Mouse (Mus musculus) forebrain, embryonic 11.5 days (tissue): ENCODE results near the gene Pxdc1. TPM values are rescaled to one million over a fixed set of nuclear protein-coding genes. Genes with fewer than 3 reads are reported as not detected.
A peak's percentile ranks its signal among the peaks of the same experiment; 100 is the strongest.

Experiments
- ATAC-seq: fragments of 200-750 bp; cut with Nextera tagmentation; replicated peaks from 2 replicates; pipeline ENCODE4 v1.8.0; 2017; ENCODE audit warnings: moderate TSS enrichment; ENCODE audit not compliant: low FRiP score
- DNase-seq: peaks from one replicate; pipeline ENCODE4 v3.0.0-alpha.2; 2017; ENCODE audit warnings: low spot score
- H3K27ac ChIP-seq: fragments of 300-500 bp; sonication (generic); 2 replicates; pipeline ENCODE4 v1.5.1; 2014; ENCODE audit warnings: low read depth, low read length
- H3K27me3 ChIP-seq: fragments of 300-500 bp; sonication (generic); 2 replicates; pipeline ENCODE4 v1.6.1; 2014; ENCODE audit warnings: mild to moderate bottlenecking, low read length, mixed read lengths; ENCODE audit not compliant: control insufficient read depth, insufficient read depth
- H3K36me3 ChIP-seq: fragments of 300-500 bp; sonication (generic); 2 replicates; pipeline ENCODE4 v1.6.1; 2014; ENCODE audit warnings: mild to moderate bottlenecking, low read length, moderate library complexity, mixed read lengths; ENCODE audit not compliant: control insufficient read depth, insufficient read depth
- H3K4me1 ChIP-seq: fragments of 300-500 bp; sonication (generic); replicated peaks from 2 replicates; pipeline ENCODE4 v1.6.1; 2014; ENCODE audit warnings: low read length, mixed read lengths; ENCODE audit not compliant: control insufficient read depth, insufficient read depth
- H3K4me2 ChIP-seq: fragments of 300-500 bp; sonication (generic); 2 replicates; pipeline ENCODE4 v1.6.1; 2014; ENCODE audit warnings: low read depth, mild to moderate bottlenecking, low read length, moderate library complexity, mixed read lengths; ENCODE audit not compliant: severe bottlenecking
- H3K4me3 ChIP-seq: fragments of 300-500 bp; sonication (generic); 2 replicates; pipeline ENCODE4 v1.5.1; 2014; ENCODE audit warnings: low read depth, low read length
- H3K9ac ChIP-seq: fragments of 300-500 bp; sonication (generic); 2 replicates; pipeline ENCODE4 v1.6.1; 2014; ENCODE audit warnings: low read length
- H3K9me3 ChIP-seq: fragments of 300-500 bp; sonication (generic); 2 replicates; pipeline ENCODE4 v1.6.1; 2016; ENCODE audit warnings: low read length, mixed read lengths; ENCODE audit not compliant: control insufficient read depth
- WGBS: fragments of 180-500 bp; shearing (Covaris S2); extraction: QIAGEN DNeasy Blood & Tissue Kit; methylation state at CpG from one replicate; pipeline ENCODE4 v1.1.7; 2014; 5-methylcytosine and 5-hydroxymethylcytosine counted together
- polyA plus RNA-seq: library from polyadenylated mRNA; unstranded; fragments of >200 nt; fragmentation: Nextera tagmentation; extraction: Ambion mirVana; gene quantifications from 2 replicates; pipeline ENCODE4 v1.2.1, GENCODE M21; 2014

Pxdc1 gene
- polyA plus RNA-seq, 1 experiment from 2014 or later = 4.6 TPM

DNA sequence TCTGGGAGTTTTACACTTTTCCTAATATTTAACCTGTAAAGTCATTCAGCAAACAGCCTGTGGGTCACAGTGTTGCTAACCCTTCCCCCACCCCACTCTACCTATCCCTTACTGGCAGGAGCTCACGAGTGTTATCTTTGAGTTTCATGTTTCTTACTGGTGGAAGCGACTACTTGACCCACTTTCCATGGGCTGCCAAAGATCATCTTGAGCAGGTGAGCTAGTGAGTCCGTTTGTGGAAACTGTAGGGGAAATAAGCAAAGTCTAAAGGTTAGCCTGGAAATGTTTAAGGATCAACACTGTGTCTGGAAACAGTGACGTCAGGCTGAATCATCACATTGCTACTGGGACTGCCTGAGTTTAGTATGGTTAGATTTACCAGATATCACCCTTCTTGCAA, 6.2 kb upstream of the Pxdc1 start:
- Histone ChIP-seq H3K36me3 (no peaks in the 10 kb centered on the region), H3K4me2 (no peak overlapping the region), H3K27ac (no peak overlapping the region), H3K9ac (no peak overlapping the region), H3K4me3 (no peak overlapping the region), H3K9me3 (no peaks in the 10 kb centered on the region), H3K27me3 (no peaks in the 10 kb centered on the region), H3K4me1 (no peaks in the 10 kb centered on the region)
- WGBS = 79% methylated on average over 4 of the region's 4 CpGs
- ATAC-seq (no peak), DNase-seq (peak; percentile 1)

DNA sequence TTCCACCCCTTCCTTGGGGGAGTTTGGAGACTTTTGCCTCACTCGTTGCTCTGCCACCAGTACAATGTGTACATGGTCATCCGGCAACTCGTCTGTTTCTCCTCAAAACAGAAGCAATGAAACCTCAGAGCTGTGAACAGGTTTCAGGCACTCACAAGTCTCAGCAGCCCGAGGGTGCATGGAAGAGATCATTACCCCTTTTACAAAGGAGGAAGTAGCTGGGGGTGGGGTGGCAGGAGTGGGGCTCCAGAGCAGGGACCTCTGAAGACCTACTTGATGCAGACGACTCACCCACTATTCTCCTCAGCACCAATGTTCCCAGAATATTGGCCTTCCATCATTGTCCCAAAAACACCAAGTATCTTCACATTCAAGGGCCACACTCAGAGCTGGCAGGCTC, 3.1 kb upstream of the Pxdc1 start:
- DNase-seq = peak; percentile 42
- H3K4me1 ChIP-seq = peaks cover 10% of the 10 kb centered on the region; the same call in 1 of the 2 replicates
- no peak for ATAC-seq
- H3K27me3 ChIP-seq = peaks cover 28% of the 10 kb centered on the region
- no peak overlapping the region for H3K27ac ChIP-seq
- H3K9ac ChIP-seq = no peak overlapping the region
- no peaks in the 10 kb centered on the region for H3K36me3 ChIP-seq
- no peak overlapping the region for H3K4me3 ChIP-seq
- H3K4me2 ChIP-seq = no peak overlapping the region
- 82% methylated on average over 5 of the region's 5 CpGs for WGBS
- no peaks in the 10 kb centered on the region for H3K9me3 ChIP-seq

DNA sequence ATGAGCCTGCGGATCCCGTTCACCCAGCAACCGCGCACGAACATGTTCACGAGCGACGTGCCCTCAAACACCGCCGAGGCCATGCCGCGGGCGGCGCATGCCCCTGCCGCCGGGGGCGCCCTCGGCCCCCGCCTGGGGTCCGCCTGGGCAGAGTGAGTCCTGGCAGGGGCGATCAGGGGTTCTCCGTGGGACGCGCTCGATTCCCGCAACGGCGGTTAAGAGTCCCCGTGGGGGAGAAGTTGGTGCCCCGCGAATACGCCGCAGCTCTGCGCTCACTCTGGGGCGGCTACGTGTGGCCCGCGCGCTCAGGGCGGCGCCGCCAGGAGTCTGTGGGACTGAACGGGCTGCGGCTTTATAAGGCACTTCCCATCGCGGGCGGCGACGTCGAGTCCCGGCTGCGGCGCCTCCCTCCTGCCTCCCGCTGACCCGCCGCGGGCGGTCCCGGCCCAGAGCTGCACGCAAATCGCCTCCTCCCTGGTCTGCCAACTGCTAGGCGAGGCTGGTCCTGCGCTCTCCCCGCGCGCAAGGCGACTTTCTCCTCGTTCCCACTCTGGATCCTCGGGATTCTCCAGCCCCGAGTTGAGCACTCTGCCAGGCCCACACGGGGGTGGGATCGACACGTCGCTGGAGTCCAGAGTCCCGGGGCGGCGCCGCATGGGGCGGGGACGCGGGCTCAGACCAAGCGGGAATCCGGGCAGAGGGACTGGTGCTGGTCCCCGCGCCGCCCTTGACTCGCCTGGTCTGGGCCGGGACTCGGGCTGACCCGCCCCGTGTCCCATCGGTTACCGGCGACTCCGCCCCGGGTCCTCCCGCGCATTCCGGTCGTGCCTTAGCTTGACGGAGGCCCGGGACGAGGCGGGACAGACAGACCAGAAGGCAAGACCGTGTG, 689 bp downstream of the Pxdc1 start:
- Histone ChIP-seq H3K27me3 (peaks cover 41% of the 10 kb centered on the region), H3K4me1 (peaks cover 15% of the 10 kb centered on the region; the same call in 1 of the 2 replicates), H3K9ac (peak overlapping the region; percentile 59), H3K4me3 (peak overlapping the region; percentile 51), H3K27ac (no peak overlapping the region), H3K36me3 (no peaks in the 10 kb centered on the region), H3K4me2 (peak overlapping the region; percentile 96), H3K9me3 (no peaks in the 10 kb centered on the region)
- ATAC-seq (peak; percentile 62), DNase-seq (peak; percentile 75)
- under 1% methylated on average over 102 of the region's 105 CpGs for WGBS

DNA sequence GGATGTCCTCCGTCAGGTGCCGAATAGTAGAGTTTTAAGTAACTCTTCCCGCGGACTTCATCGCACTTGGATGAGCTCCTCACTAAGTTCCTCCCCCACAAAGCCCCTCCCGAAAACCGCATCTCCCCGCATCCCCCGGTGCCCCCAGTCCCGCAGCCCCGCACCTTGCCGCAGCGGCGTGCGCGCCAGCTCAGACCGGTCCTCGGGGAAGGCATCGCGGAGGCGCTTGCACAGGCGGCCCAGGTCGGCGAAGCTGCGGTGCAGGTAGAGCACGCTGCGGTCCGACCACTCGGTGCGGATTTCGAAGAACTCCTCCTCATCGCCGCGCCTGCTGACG, 1.3 kb downstream of the Pxdc1 start:
- ATAC-seq (peak; percentile 42), DNase-seq (no peak)
- Histone ChIP-seq H3K4me2 (peak overlapping the region; percentile 96), H3K4me1 (peaks cover 15% of the 10 kb centered on the region; the same call in 1 of the 2 replicates), H3K4me3 (peak overlapping the region; percentile 51), H3K27me3 (peaks cover 41% of the 10 kb centered on the region), H3K27ac (no peak overlapping the region), H3K9me3 (no peaks in the 10 kb centered on the region), H3K36me3 (no peaks in the 10 kb centered on the region), H3K9ac (peak overlapping the region; percentile 59)
- 3% methylated on average over 35 of the region's 35 CpGs for WGBS

DNA sequence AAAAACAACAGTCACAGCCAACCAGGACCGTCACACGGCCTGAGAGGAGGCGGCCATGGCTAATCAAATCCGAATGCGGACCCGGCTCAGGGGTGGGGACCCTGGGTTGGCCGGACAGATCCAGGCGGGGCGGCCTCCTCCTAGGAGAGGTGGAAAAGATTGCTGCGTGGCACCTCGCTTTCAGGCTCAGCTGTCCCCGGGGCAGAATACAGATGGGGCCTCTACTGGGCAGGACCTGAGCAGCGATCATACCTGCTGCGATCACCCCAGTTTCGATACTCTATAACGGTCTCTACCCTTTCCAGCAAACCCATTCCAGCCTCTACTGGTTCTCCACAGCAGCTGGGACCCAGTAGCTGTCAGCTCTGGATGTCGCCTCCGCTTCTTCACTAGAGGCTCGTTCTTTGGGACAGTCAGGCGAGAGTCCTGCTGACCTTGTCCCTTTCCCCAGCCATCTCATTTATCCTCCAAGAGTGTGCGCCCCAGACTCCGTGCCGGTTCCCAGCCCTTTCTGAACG, 1.8 kb downstream of the Pxdc1 start:
- Histone ChIP-seq H3K27ac (no peak overlapping the region), H3K27me3 (peaks cover 41% of the 10 kb centered on the region), H3K9me3 (no peaks in the 10 kb centered on the region), H3K36me3 (no peaks in the 10 kb centered on the region), H3K4me3 (peak overlapping the region; percentile 51), H3K9ac (peak overlapping the region; percentile 59), H3K4me2 (peak overlapping the region; percentile 96), H3K4me1 (peaks cover 15% of the 10 kb centered on the region; the same call in 1 of the 2 replicates)
- 0 out of 2 replicates have a peak, but pooled peaks have one; percentile 31 for ATAC-seq
- 3% methylated on average over 24 of the region's 24 CpGs for WGBS
- DNase-seq = peak; percentile 60

DNA sequence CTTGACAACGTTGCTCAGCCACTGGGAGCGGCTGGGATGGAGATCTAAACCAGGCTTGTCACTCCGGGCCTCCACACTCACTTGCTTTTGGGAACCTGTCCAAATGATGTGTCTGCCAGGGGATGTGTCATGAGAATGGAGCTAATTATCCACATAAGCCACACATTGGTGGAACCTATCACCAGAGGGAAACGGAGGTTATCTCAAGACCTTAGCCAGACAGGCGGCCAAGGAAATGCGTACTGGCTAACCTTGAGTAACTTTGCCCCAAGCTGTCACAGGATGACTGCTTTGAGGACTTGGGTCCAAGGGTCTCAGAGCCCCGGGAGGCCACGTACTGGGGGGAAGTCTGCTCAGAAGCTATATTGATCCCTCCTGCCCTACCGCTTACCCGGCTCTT, 2.3 kb downstream of the Pxdc1 start:
- ATAC-seq (no peak), DNase-seq (no peak)
- no peaks in the 10 kb centered on the region for H3K9me3 ChIP-seq
- peaks cover 15% of the 10 kb centered on the region; the same call in 1 of the 2 replicates for H3K4me1 ChIP-seq
- H3K4me2 ChIP-seq = peak overlapping the region; percentile 96
- peak overlapping the region; percentile 51 for H3K4me3 ChIP-seq
- no peak overlapping the region for H3K27ac ChIP-seq
- H3K27me3 ChIP-seq = peaks cover 41% of the 10 kb centered on the region
- WGBS = 28% methylated on average over 10 of the region's 10 CpGs
- H3K36me3 ChIP-seq = no peaks in the 10 kb centered on the region
- no peak overlapping the region for H3K9ac ChIP-seq

DNA sequence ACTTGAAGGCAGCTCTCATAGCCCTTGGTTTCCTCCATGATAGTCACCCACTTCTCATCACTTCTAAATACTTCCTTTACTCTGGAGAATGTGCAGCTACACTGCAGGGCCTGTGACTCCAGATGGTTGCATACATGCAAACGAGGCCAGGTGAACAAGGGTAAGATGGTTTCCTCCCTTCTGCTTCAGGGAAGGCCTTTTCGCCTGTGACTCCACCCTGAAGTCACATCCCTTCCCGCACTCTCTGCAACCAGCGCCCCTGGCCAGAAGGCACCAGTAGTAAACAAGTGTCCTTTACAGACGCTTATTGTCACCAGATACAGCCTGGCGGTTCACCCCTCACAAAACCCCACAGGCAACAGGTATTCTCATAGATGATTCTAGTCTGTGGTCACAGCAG, 2.9 kb downstream of the Pxdc1 start:
- peaks cover 15% of the 10 kb centered on the region; the same call in 1 of the 2 replicates for H3K4me1 ChIP-seq
- H3K27ac ChIP-seq = no peak overlapping the region
- WGBS = 60% methylated on average over 6 of the region's 6 CpGs
- no peaks in the 10 kb centered on the region for H3K9me3 ChIP-seq
- DNase-seq = no peak
- no peak overlapping the region for H3K9ac ChIP-seq
- ATAC-seq = no peak
- peaks cover 41% of the 10 kb centered on the region for H3K27me3 ChIP-seq
- no peak overlapping the region for H3K4me3 ChIP-seq
- H3K4me2 ChIP-seq = no peak overlapping the region; the same call in 1 of the 2 replicates
- no peaks in the 10 kb centered on the region for H3K36me3 ChIP-seq

DNA sequence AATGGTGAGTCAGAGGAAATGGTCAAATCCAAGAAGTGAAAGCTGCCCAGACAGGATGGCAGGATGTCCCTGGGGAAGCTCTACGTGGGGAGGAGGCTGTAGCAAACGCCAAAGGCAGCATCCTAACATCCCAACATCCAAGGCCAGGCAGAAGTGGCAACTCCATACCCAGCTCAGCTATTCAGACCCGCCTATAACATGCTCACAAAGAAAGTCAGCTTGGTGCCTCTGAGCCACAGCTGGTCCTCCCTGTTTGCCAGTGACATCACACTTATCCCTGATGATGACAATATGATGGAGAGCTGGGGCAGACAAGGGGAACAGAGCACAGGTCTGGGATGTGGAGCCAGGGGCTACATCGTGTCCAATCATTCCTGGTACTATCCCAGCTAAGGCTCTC, 5.5 kb downstream of the Pxdc1 start:
- H3K27ac ChIP-seq = no peak overlapping the region
- H3K9me3 ChIP-seq = no peaks in the 10 kb centered on the region
- H3K4me2 ChIP-seq = no peak overlapping the region
- no peak overlapping the region for H3K9ac ChIP-seq
- peaks cover 27% of the 10 kb centered on the region for H3K27me3 ChIP-seq
- DNase-seq (no peak), ATAC-seq (no peak)
- 77% methylated on average over 4 of the region's 4 CpGs for WGBS
- no peaks in the 10 kb centered on the region for H3K36me3 ChIP-seq
- no peak overlapping the region for H3K4me3 ChIP-seq
- H3K4me1 ChIP-seq = peaks cover 15% of the 10 kb centered on the region; the same call in 1 of the 2 replicates
